Mouse (Mus musculus): ENCODE data around the gene Acy3. TPM values are rescaled to one million over a fixed set of nuclear protein-coding genes. Genes with fewer than 3 reads are reported as not detected.
A peak's percentile ranks its signal among the peaks of the same experiment; 100 is the strongest.

Gene Acy3
- polyA plus RNA-seq, 1 experiment from 2014 or later = 12.4 TPM

DNA sequence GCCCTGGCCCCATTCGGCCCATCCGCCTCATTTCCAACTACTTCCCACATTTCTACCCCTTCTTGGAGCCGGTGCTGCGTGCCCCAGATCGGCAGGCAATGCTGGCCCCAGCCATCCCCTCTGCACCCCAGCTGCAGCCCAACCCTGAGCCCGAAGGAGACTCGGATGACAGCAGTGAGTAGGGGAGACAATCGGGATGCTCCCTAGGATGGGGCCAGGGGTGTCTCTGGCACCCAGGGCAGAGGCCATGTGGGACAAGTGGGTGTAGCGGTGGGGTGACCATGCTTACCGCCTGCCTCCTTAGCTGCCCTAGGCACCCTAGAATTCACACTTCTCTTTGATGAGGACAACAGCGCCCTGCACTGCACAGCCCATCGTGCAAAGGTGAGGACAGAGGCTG lies 17.3 kb downstream of the Acy3 start:
- Histone ChIP-seq H3K27me3 (ENCODE audit: control insufficient read depth, insufficient read depth, low read depth, low read length) (no peaks in the 10 kb centered on the region), H3K4me1 (ENCODE audit: control insufficient read depth, low read depth, low read length) (peaks cover 17% of the 10 kb centered on the region), H3K4me3 (ENCODE audit: low read depth, low read length) (no peak overlapping the region), H3K9me3 (replicated peaks; ENCODE audit: control insufficient read depth, low read length) (no peaks in the 10 kb centered on the region), H3K36me3 (ENCODE audit: control insufficient read depth, insufficient read depth) (peaks cover 27% of the 10 kb centered on the region), H3K27ac (ENCODE audit: low read length) (no peak overlapping the region), H3K9ac (ENCODE audit: low read depth, low read length) (no peak overlapping the region), H3K4me2 (ENCODE audit: low read depth, low read length) (no peak overlapping the region)
- WGBS (ENCODE audit: insufficient replicate concordance) = 75% methylated on average over 12 of the region's 12 CpGs
- ATAC-seq (ENCODE audit: low read depth) = no peak

DNA sequence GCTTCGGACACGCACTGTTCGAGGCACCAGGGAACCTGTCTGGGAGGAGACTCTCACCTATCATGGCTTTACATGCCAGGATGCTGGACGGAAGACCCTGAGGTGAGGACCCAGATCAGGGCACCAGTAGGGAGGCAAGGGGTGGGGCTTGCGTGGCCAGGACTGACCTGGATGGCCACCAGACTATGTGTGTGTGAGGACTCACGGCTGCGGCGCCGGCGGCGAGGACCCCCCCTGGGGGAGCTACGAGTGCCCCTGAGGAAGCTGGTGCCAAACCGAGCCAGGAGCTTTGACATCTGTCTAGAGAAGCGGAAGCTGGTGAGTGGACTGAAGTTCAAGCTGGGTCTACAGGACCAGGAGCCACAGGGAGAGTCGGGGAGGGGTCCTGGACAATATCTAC lies 18.0 kb downstream of the Acy3 start:
- no peak for ATAC-seq (ENCODE audit: low read depth)
- H3K9ac ChIP-seq (ENCODE audit: low read depth, low read length) = no peak overlapping the region
- H3K27ac ChIP-seq (ENCODE audit: low read length) = no peak overlapping the region
- H3K36me3 ChIP-seq (ENCODE audit: control insufficient read depth, insufficient read depth) = peaks cover 27% of the 10 kb centered on the region
- WGBS (ENCODE audit: insufficient replicate concordance) = 77% methylated on average over 15 of the region's 15 CpGs
- no peaks in the 10 kb centered on the region for H3K27me3 ChIP-seq (ENCODE audit: control insufficient read depth, insufficient read depth, low read depth, low read length)
- no peak overlapping the region for H3K4me3 ChIP-seq (ENCODE audit: low read depth, low read length)
- H3K4me1 ChIP-seq (ENCODE audit: control insufficient read depth, low read depth, low read length) = peaks cover 16% of the 10 kb centered on the region
- H3K9me3 ChIP-seq (replicated peaks; ENCODE audit: control insufficient read depth, low read length) = no peaks in the 10 kb centered on the region
- no peak overlapping the region for H3K4me2 ChIP-seq (ENCODE audit: low read depth, low read length)

DNA sequence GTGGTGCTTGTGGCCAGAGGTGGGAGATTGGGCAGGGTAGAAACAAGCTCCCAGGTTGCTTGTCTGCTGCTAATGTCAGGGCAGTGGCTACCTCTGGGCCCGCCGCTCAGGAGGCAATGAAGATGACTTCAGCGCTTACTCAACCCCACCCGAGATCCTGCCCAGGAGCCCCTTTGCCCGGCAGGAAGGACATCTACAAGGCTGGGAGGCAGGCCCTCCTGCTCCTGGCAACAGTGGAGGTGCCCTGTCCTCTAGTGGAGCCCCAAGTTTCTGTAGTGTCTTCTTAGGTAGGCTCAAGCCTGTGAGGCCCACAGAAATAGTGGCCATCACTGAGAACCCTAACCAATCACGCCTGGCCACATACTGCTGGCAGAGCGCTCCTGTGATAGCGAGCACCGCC lies 18.7 kb downstream of the Acy3 start:
- no peak overlapping the region for H3K4me2 ChIP-seq (ENCODE audit: low read depth, low read length)
- H3K36me3 ChIP-seq (ENCODE audit: control insufficient read depth, insufficient read depth) = peaks cover 28% of the 10 kb centered on the region
- no peak overlapping the region for H3K4me3 ChIP-seq (ENCODE audit: low read depth, low read length)
- H3K9ac ChIP-seq (ENCODE audit: low read depth, low read length) = no peak overlapping the region
- no peak overlapping the region for H3K27ac ChIP-seq (ENCODE audit: low read length)
- H3K27me3 ChIP-seq (ENCODE audit: control insufficient read depth, insufficient read depth, low read depth, low read length) = no peaks in the 10 kb centered on the region
- H3K4me1 ChIP-seq (ENCODE audit: control insufficient read depth, low read depth, low read length) = peaks cover 10% of the 10 kb centered on the region
- WGBS (ENCODE audit: insufficient replicate concordance) = 79% methylated on average over 9 of the region's 9 CpGs
- H3K9me3 ChIP-seq (replicated peaks; ENCODE audit: control insufficient read depth, low read length) = no peaks in the 10 kb centered on the region
- ATAC-seq (ENCODE audit: low read depth) = no peak

GRCm38 (mm10) chr19:4005971-4006370 lies 19.6 kb downstream of the Acy3 start:
- Histone ChIP-seq H3K4me1 (ENCODE audit: control insufficient read depth, low read depth, low read length) (peaks cover 8% of the 10 kb centered on the region), H3K9me3 (replicated peaks; ENCODE audit: control insufficient read depth, low read length) (no peaks in the 10 kb centered on the region), H3K4me3 (ENCODE audit: low read depth, low read length) (no peak overlapping the region), H3K27ac (ENCODE audit: low read length) (no peak overlapping the region), H3K9ac (ENCODE audit: low read depth, low read length) (no peak overlapping the region), H3K27me3 (ENCODE audit: control insufficient read depth, insufficient read depth, low read depth, low read length) (no peaks in the 10 kb centered on the region), H3K36me3 (ENCODE audit: control insufficient read depth, insufficient read depth) (peaks cover 29% of the 10 kb centered on the region), H3K4me2 (ENCODE audit: low read depth, low read length) (no peak overlapping the region)
- WGBS (ENCODE audit: insufficient replicate concordance) = 81% methylated on average over 8 of the region's 8 CpGs
- no peak for ATAC-seq (ENCODE audit: low read depth)

DNA sequence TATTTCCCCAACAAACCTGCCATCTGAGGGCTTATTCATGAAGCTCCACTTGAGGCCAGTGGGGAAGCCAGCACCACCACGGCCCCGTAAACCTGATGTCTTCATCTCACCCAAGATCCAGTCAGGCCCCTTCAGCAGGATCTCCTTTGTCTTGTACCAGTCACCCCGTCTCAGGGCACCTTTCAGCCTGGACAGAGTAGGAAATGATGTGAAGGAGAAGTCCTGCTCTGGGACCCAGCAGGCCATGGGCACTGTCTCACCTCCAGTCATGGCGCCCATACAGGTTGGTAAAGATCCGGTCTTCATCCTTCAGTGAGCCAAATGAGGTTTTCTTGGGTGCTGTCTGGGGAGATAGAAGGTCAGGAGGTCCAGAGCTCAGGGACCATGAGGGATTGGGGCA lies 24.7 kb downstream of the Acy3 start:
- no peaks in the 10 kb centered on the region for H3K27me3 ChIP-seq (ENCODE audit: control insufficient read depth, insufficient read depth, low read depth, low read length)
- 89% methylated on average over 5 of the region's 5 CpGs for WGBS (ENCODE audit: insufficient replicate concordance)
- no peak overlapping the region for H3K27ac ChIP-seq (ENCODE audit: low read length)
- peaks cover 26% of the 10 kb centered on the region for H3K36me3 ChIP-seq (ENCODE audit: control insufficient read depth, insufficient read depth)
- H3K9ac ChIP-seq (ENCODE audit: low read depth, low read length) = no peak overlapping the region
- no peak for ATAC-seq (ENCODE audit: low read depth)
- H3K4me2 ChIP-seq (ENCODE audit: low read depth, low read length) = no peak overlapping the region
- H3K9me3 ChIP-seq (replicated peaks; ENCODE audit: control insufficient read depth, low read length) = no peaks in the 10 kb centered on the region
- H3K4me1 ChIP-seq (ENCODE audit: control insufficient read depth, low read depth, low read length) = peaks cover 32% of the 10 kb centered on the region
- H3K4me3 ChIP-seq (ENCODE audit: low read depth, low read length) = no peak overlapping the region

GRCm38 (mm10) chr19:4012432-4013022 lies 26.2 kb downstream of the Acy3 start, which contains the start of gene Ndufv1:
Gene Ndufv1, minus strand, starts transcription at chr19:4012806.
- peak; percentile 99 for ATAC-seq (ENCODE audit: low read depth)
- Histone ChIP-seq H3K27me3 (ENCODE audit: control insufficient read depth, insufficient read depth, low read depth, low read length) (no peaks in the 10 kb centered on the region), H3K4me3 (ENCODE audit: low read depth, low read length) (peak within 1 kb of the TSS; percentile 92)

DNA sequence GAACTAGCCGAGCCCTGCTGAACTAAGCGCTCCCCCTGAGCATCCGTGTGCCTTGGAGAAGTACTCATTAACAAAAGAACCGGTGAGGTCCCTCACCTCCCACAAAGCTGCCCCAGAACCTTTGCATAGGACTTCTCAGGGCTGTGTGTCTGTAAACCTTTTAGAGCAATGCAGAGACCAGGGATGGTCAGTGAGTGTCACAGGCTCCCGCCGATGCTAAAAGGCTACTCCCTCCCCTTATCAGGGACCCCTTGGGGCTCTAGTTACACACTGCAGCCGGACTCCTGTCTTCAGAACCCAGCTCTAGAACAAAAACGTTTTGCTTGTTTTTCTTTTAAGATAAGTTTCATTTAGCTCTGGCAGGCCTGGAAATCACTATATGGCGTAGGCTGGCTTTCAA lies 26.7 kb downstream of the Acy3 start:
- H3K9ac ChIP-seq (ENCODE audit: low read depth, low read length) = peak overlapping the region; percentile 84
- no peaks in the 10 kb centered on the region for H3K27me3 ChIP-seq (ENCODE audit: control insufficient read depth, insufficient read depth, low read depth, low read length)
- no peaks in the 10 kb centered on the region for H3K9me3 ChIP-seq (replicated peaks; ENCODE audit: control insufficient read depth, low read length)
- H3K27ac ChIP-seq (ENCODE audit: low read length) = peak overlapping the region; percentile 78
- peak; percentile 22 for ATAC-seq (ENCODE audit: low read depth)
- H3K4me3 ChIP-seq (ENCODE audit: low read depth, low read length) = peak overlapping the region; percentile 92
- H3K36me3 ChIP-seq (ENCODE audit: control insufficient read depth, insufficient read depth) = peaks cover 8% of the 10 kb centered on the region
- peak overlapping the region; percentile 80 for H3K4me2 ChIP-seq (ENCODE audit: low read depth, low read length)
- peaks cover 34% of the 10 kb centered on the region for H3K4me1 ChIP-seq (ENCODE audit: control insufficient read depth, low read depth, low read length)
- 13% methylated on average over 9 of the region's 9 CpGs for WGBS (ENCODE audit: insufficient replicate concordance)

More at GRCm38 (mm10) chr19:4012432-4013022, 26.2 kb downstream of the Acy3 start, which contains the start of gene Ndufv1:
- H3K9me3 ChIP-seq (replicated peaks; ENCODE audit: control insufficient read depth, low read length) = no peaks in the 10 kb centered on the region
- under 1% methylated on average over 45 of the region's 45 CpGs for WGBS (ENCODE audit: insufficient replicate concordance)
- H3K4me1 ChIP-seq (ENCODE audit: control insufficient read depth, low read depth, low read length) = peaks cover 34% of the 10 kb centered on the region
- H3K9ac ChIP-seq (ENCODE audit: low read depth, low read length) = peak within 1 kb of the TSS; percentile 84
- H3K4me2 ChIP-seq (ENCODE audit: low read depth, low read length) = peak within 1 kb of the TSS; percentile 80
- H3K27ac ChIP-seq (ENCODE audit: low read length) = peak within 1 kb of the TSS; percentile 80
- peaks cover 13% of the 10 kb centered on the region for H3K36me3 ChIP-seq (ENCODE audit: control insufficient read depth, insufficient read depth)

GRCm38 (mm10) chr19:4014802-4015201 lies 28.4 kb downstream of the Acy3 start:
- Histone ChIP-seq H3K9me3 (replicated peaks; ENCODE audit: control insufficient read depth, low read length) (no peaks in the 10 kb centered on the region), H3K36me3 (ENCODE audit: control insufficient read depth, insufficient read depth) (peaks cover 2% of the 10 kb centered on the region; the same call in 1 of the 2 replicates), H3K9ac (ENCODE audit: low read depth, low read length) (no peak overlapping the region), H3K4me3 (ENCODE audit: low read depth, low read length) (no peak overlapping the region), H3K4me1 (ENCODE audit: control insufficient read depth, low read depth, low read length) (peaks cover 47% of the 10 kb centered on the region), H3K4me2 (ENCODE audit: low read depth, low read length) (no peak overlapping the region), H3K27me3 (ENCODE audit: control insufficient read depth, insufficient read depth, low read depth, low read length) (no peaks in the 10 kb centered on the region), H3K27ac (ENCODE audit: low read length) (peak overlapping the region; percentile 71)
- no peak for ATAC-seq (ENCODE audit: low read depth)

- Histone ChIP-seq H3K36me3 (ENCODE audit: control insufficient read depth, insufficient read depth) (no peaks in the 10 kb centered on the region; the same call in 1 of the 2 replicates), H3K27me3 (ENCODE audit: control insufficient read depth, insufficient read depth, low read depth, low read length) (no peaks in the 10 kb centered on the region), H3K4me2 (ENCODE audit: low read depth, low read length) (no peak overlapping the region), H3K27ac (ENCODE audit: low read length) (peak overlapping the region; percentile 71), H3K4me1 (ENCODE audit: control insufficient read depth, low read depth, low read length) (peaks cover 47% of the 10 kb centered on the region), H3K9me3 (replicated peaks; ENCODE audit: control insufficient read depth, low read length) (no peaks in the 10 kb centered on the region), H3K9ac (ENCODE audit: low read depth, low read length) (no peak overlapping the region), H3K4me3 (ENCODE audit: low read depth, low read length) (no peak overlapping the region)
- WGBS (ENCODE audit: insufficient replicate concordance) = 16% methylated on average over 5 of the region's 5 CpGs
- ATAC-seq (ENCODE audit: low read depth) = peak; percentile 10; the same call in 1 of the 2 replicates
Observed at GRCm38 (mm10) chr19:4015635-4016034, 29.3 kb downstream of the Acy3 start.

Measured in liver, embryonic 16.5 days (tissue).